Mouse (Mus musculus) fat pad, adult 2 months (tissue): ENCODE results near the gene Parn.
A peak's percentile ranks its signal among the peaks of the same experiment; 100 is the strongest.

Experiments used
- DNase-seq: peaks from one replicate; pipeline ENCODE4 v3.0.0-alpha.2; 2011; ENCODE audit warnings: low read depth, low spot score; ENCODE audit errors: extremely low read depth

Gene Parn

DNA sequence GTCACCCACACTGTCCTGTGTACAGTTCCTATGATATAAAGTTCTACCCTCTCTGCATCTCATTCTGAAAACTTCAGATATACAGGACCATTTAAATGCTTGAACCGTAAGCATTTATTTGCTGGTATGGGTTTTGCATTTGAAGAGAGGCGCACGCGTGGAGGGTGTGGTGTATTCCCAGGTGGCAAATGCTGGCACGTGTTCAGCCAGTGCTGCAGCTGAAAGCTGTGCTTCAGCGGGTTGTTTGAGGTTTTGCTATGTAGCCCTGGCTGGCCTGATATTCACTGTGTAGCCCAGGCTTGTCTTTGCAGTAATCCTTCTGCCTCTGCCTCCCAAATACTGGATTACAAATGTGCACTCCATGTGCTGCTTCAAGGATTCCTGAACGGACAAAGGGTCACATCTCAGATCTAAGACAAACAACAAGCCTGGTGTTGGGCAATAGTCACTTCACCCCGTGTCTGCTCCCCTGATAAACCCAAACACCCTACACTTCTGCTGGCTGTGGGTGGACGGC lies 111.0 kb downstream of the Parn start:
- DNase-seq = no peak

- no peak for DNase-seq
Observed at GRCm38 (mm10) chr16:13556446-13556845, 111.5 kb downstream of the Parn start.

- DNase-seq = no peak
Observed at GRCm38 (mm10) chr16:13550667-13551066, 117.3 kb downstream of the Parn start.

DNA sequence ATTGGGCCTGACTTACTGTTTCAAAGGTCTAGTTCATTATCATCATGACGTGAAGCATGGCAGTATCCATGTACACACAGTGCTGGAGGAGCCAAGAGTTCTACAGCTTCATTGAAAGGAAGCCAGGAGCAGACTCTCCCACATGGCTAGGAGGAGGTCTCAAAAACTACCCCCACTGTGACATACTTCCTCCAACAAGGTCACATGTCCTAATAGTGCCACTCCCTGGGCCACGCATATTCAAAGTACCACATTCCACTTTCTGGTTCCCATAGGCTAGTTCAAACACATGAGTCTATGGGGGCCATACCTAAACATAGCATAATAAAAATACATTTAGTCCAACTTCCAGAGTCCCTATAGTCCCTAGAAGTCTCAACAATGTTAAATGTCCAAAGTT lies 118.0 kb downstream of the Parn start:
- no peak for DNase-seq

- no peak for DNase-seq
Observed at GRCm38 (mm10) chr16:13541816-13542215, 126.2 kb downstream of the Parn start.

- DNase-seq = no peak
Observed at GRCm38 (mm10) chr16:13541121-13541747, 126.7 kb downstream of the Parn start.

DNA sequence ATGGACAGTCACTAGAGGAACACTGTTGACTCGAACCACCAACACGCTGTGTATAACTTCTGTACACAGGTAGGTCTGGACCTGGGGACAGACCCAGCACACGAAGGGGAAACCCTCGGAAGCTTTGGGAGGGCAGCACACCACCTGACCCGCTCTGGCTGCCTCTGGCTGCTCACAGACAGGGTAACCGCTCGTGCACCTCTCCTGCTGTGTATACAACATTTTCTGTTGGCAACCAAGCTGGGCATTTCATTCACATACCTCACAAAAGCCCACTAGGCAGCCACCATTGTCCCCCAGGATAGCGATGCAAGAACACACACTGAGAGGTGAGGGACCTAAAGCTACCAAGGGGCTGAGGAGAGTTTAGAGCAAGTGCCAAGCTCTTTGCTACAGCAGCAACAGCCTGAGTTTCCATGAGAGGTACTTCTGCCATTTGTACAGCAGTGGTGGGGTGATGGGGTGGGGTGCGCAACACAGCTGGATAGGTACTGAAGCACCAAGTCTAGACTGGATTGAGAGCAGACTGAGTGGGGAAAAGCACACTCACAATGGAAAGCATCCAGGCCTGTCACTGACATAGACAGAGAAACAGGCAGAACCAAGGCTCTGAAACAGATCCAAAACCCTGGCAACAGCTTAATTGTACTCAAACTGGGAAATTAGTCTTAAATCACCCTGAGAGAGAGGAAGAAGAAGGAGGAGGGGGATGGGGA lies 128.9 kb downstream of the Parn start:
- no peak for DNase-seq

GRCm38 (mm10) chr16:13538213-13538932 lies 129.6 kb downstream of the Parn start:
- DNase-seq = peak; percentile 98

- DNase-seq = no peak
Observed at GRCm38 (mm10) chr16:13536404-13536803, 131.6 kb downstream of the Parn start.

GRCm38 (mm10) chr16:13535856-13536255 lies 132.1 kb downstream of the Parn start:
- DNase-seq = no peak

- DNase-seq = no peak
Observed at GRCm38 (mm10) chr16:13532840-13533239, 135.1 kb downstream of the Parn start.

DNA sequence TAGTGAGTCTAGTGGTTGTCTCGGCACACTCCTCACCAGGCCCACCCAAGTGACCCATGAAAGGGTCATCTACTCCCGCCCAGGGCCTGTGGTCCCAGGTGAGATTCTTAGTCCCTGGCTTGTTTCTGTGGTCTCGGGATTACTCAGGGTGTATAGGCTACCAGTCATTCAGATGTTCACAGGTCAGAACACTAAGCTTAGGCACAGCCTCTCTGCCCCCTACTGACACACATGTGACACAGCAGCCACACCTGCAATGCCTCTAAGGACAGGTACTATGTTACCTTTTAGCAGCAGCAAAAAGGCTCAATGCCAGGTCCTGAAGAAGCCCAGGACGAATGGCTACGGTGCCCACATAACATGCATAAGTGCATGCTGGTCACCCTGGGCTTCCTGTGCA lies 136.7 kb downstream of the Parn start:
- no peak for DNase-seq

DNA sequence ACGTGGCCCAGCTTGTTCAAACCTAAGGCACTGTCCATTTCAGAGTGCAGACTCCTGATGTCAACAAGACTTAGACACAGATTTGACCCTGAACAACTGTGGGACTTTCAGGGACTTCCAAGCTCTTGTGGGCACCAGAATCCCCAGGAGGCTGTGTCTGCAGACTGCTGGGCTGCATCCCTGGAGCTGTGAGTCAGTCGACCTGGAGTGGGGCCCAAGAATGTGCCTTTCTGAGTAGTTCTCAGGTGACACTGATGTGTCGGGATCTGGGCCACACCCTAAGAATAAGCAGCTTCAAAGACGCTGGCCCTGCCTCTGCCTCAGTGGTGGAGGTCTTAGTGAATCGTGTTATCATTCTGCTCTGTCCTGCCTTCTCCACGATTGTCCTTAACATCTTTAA lies 146.6 kb downstream of the Parn start:
- DNase-seq = no peak

DNA sequence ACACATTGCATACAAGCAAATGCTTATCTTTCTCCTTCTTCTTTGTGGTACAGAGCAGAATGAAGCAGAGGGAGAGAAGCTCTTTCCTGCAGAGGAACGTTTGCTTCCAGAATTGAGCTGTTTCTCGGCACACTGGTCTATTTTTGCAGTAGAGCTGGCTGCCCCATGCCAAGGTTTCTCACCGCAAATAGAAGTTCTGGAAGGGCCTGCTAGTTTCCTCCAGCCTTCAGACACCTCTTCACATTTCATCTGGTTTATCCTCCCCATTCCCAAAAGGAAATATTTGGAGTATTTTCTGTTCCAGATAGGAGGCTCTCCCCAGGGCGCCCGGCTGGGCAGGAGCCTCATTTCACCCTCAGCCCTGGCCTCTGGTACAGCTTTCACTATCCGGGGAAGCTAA lies 147.7 kb downstream of the Parn start:
- no peak for DNase-seq

DNA sequence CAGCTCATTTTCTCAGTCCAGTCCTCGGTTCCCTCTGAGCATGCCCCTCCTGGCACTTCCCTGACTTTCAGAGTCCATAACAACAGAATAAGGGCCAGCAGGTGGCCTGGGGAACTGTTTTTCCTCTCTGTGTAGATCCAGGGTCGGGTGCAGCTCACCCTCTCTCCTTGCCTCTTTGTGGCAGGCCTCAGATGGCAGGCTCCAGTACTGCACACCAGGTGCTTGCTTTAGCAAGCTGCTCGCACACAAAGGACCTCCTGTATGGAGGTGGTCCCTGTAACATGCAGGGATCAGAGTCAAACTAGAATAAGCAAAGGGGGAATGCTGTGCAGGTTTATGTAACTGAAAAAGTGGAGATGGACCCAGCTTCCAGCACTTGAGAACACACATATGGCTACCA lies 151.8 kb downstream of the Parn start:
- DNase-seq = no peak

DNA sequence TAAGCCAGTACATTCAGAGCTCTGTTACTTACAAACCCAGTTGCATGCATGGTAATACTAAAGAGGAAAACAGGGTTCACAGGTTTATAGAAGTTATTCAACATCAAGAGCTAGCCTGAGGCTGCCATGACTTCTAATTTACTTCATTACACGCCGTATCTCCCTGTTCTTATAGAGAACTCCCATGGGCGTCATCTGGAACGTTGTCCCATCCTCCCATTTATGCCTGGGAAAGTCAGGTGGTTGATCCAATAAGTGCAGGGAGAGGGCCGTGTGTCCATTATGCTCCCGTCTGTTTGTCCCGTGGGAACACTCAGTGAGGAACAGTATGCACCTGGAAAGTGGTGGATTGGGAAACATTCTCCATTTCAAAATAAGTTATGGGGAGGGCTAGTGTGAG lies 152.4 kb downstream of the Parn start:
- peak; percentile 65 for DNase-seq

- no peak for DNase-seq
Observed at GRCm38 (mm10) chr16:13505055-13505454, 162.9 kb downstream of the Parn start.

DNA sequence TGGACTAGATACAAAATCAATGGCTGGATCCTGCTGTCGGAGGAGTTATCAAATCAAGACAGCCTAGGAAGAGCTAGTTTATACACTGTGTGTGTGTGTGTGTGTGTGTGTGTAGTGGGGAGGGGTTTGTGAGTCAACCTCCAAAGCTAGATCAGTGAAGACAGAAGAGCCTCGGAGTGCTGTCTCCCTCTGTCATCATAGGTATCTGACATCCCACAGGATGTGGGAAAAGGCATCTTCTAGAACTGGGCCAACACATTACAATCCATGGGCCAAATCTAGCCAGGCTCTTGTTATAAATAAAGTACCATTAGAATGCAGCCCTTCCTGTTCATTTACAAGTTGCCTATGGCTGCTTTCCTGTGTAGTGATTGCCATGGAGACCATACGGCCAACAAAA lies 163.5 kb downstream of the Parn start:
- no peak for DNase-seq

GRCm38 (mm10) chr16:13498923-13499322 lies 169.0 kb downstream of the Parn start:
- DNase-seq = no peak

- DNase-seq = no peak
Observed at GRCm38 (mm10) chr16:13493981-13494380, 174.0 kb downstream of the Parn start.

GRCm38 (mm10) chr16:13492996-13493395 lies 175.0 kb downstream of the Parn start:
- no peak for DNase-seq

GRCm38 (mm10) chr16:13491776-13492175 lies 176.2 kb downstream of the Parn start:
- DNase-seq = no peak
